Comparison of ENCODE assay signal across 8 mouse cellular contexts in genomic region chr1:91413536-91413897, GRCm38 (mm10). TPM values are rescaled to one million over a fixed set of nuclear protein-coding genes. Genes with fewer than 3 reads are reported as not detected.
DNase-seq lines count a peak whose midpoint lies in the region; ATAC-seq and TF ChIP-seq lines count a peak whose summit lies in the region.

No protein-coding gene starts in this region.

- H3K27me3 ChIP-seq in intestine, embryonic 15.5 days (replicated peaks), result no peaks in the 10 kb centered on the region
- H3K27me3 ChIP-seq in midbrain, embryonic 10.5 days (ENCODE audit: low read depth, poor library complexity, severe bottlenecking), result peaks cover 25% of the 10 kb centered on the region; the same call in 1 of the 2 replicates

- TF ChIP-seq POLR2A in cortical plate, adult 2 months (IDR thresholded peaks at IDR 0.05; ENCODE audit: extremely low read depth, insufficient read depth, low read length), result no peak

- TF ChIP-seq CTCF in cortical plate, adult 2 months (IDR thresholded peaks at IDR 0.05; ENCODE audit: extremely low read depth, insufficient read depth, low read length), result no peak

- H3K4me3 ChIP-seq in cortical plate, adult 2 months (ENCODE audit: insufficient read depth, low read length), result peak overlapping the region; percentile 41
- H3K4me3 ChIP-seq in intestine, embryonic 15.5 days (replicated peaks), result peak overlapping the region; percentile 68
- H3K4me3 ChIP-seq in midbrain, embryonic 10.5 days, result peak overlapping the region; percentile 84

- no peaks in the 10 kb centered on the region for H3K36me3 ChIP-seq in intestine, embryonic 15.5 days
- peaks cover 12% of the 10 kb centered on the region for H3K36me3 ChIP-seq in midbrain, embryonic 10.5 days

- 0 out of 2 replicates have a peak, but pooled peaks cover 2% of the 10 kb centered on the region for H3K4me1 ChIP-seq in cortical plate, adult 2 months (ENCODE audit: control insufficient read depth, insufficient read depth, low read length)
- peaks cover 30% of the 10 kb centered on the region for H3K4me1 ChIP-seq in intestine, embryonic 15.5 days (replicated peaks)
- H3K4me1 ChIP-seq in midbrain, embryonic 10.5 days, result peaks cover 67% of the 10 kb centered on the region

- no peaks in the 10 kb centered on the region for H3K9me3 ChIP-seq in intestine, embryonic 15.5 days
- no peaks in the 10 kb centered on the region for H3K9me3 ChIP-seq in midbrain, embryonic 10.5 days (replicated peaks)

- peak; percentile 11 for ATAC-seq in intestine, embryonic 15.5 days

- peak; percentile 88 for DNase-seq in kidney, adult 11 months
- DNase-seq in kidney, postnatal 4 days, result no peak
- no peak for DNase-seq in midbrain, embryonic 10.5 days (ENCODE audit: low spot score)
- no peak for DNase-seq in cerebellum, adult 8-10 months
- DNase-seq in MN1 (ENCODE audit: low spot score), result no peak
- DNase-seq in adrenal gland, postnatal 36 days, result no peak

- no peak overlapping the region for H3K27ac ChIP-seq in cortical plate, adult 2 months (ENCODE audit: insufficient read depth, low read length)
- peak overlapping the region; percentile 90 for H3K27ac ChIP-seq in intestine, embryonic 15.5 days
- peak overlapping the region; percentile 98 for H3K27ac ChIP-seq in midbrain, embryonic 10.5 days (replicated peaks)

- peak overlapping the region; percentile 51 for H3K9ac ChIP-seq in intestine, embryonic 15.5 days

- WGBS in intestine, embryonic 15.5 days, result under 1% methylated on average over 14 of the region's 14 CpGs
- WGBS in midbrain, embryonic 10.5 days, result 0% methylated on average over 14 of the region's 14 CpGs

- H3K4me2 ChIP-seq in intestine, embryonic 15.5 days (replicated peaks), result peak overlapping the region; percentile 96

RNA-seq across cellular contexts. Expression of gene Hes6, which starts 0.3 kb away (rescaled TPM):
- 20.1 and 22.3 TPM in 2 replicates for polyA plus RNA-seq in cortical plate, adult 2 months (2012; rRNA removed)
- polyA plus RNA-seq in intestine, embryonic 15.5 days (2015; fragmentation: Nextera tagmentation; extraction: Ambion mirVana), result 94.0 and 103 TPM in 2 replicates
- polyA plus RNA-seq in midbrain, embryonic 10.5 days (2016; fragmentation: Nextera tagmentation; extraction: Ambion mirVana), result 213 and 329 TPM in 2 replicates
- total RNA-seq in adrenal gland, postnatal 36 days (2021), result 100 to 1,000 TPM; 274 to 679 TPM

RNA-seq across cellular contexts. Expression of gene Ilkap, which starts 14.9 kb away (rescaled TPM):
- 84.0 and 90.3 TPM in 2 replicates for polyA plus RNA-seq in cortical plate, adult 2 months (2012; rRNA removed)
- 119 and 128 TPM in 2 replicates for polyA plus RNA-seq in intestine, embryonic 15.5 days (2015; fragmentation: Nextera tagmentation; extraction: Ambion mirVana)
- polyA plus RNA-seq in midbrain, embryonic 10.5 days (2016; fragmentation: Nextera tagmentation; extraction: Ambion mirVana), result 173 and 177 TPM in 2 replicates
- total RNA-seq in adrenal gland, postnatal 36 days (2021), result 100 to 1,000 TPM in 1 of 2 experiments, 10 to 100 TPM in 1; 97.0 to 132 TPM

RNA-seq across cellular contexts. Expression of gene Per2, which starts 45.6 kb away (rescaled TPM):
- 21.6 and 24.3 TPM in 2 replicates for polyA plus RNA-seq in cortical plate, adult 2 months (2012; rRNA removed)
- 7.8 and 7.9 TPM in 2 replicates for polyA plus RNA-seq in intestine, embryonic 15.5 days (2015; fragmentation: Nextera tagmentation; extraction: Ambion mirVana)
- 2.5 and 4.0 TPM in 2 replicates for polyA plus RNA-seq in midbrain, embryonic 10.5 days (2016; fragmentation: Nextera tagmentation; extraction: Ambion mirVana)
- 10 to 100 TPM; 37.1 to 84.7 TPM for total RNA-seq in adrenal gland, postnatal 36 days (2021)

RNA-seq across cellular contexts. Expression of gene Erfe, which starts 47.3 kb away (rescaled TPM):
- 0.90 and 1.3 TPM in 2 replicates for polyA plus RNA-seq in cortical plate, adult 2 months (2012; rRNA removed)
- 9.5 and 10.0 TPM in 2 replicates for polyA plus RNA-seq in intestine, embryonic 15.5 days (2015; fragmentation: Nextera tagmentation; extraction: Ambion mirVana)
- 0.42 and 1.2 TPM in 2 replicates for polyA plus RNA-seq in midbrain, embryonic 10.5 days (2016; fragmentation: Nextera tagmentation; extraction: Ambion mirVana)
- 10 to 100 TPM in 1 of 2 experiments, 1 to 10 TPM in 1; 3.8 to 42.2 TPM for total RNA-seq in adrenal gland, postnatal 36 days (2021)
